Mouse (Mus musculus): ENCODE results near the gene Aldh16a1.

DNA sequence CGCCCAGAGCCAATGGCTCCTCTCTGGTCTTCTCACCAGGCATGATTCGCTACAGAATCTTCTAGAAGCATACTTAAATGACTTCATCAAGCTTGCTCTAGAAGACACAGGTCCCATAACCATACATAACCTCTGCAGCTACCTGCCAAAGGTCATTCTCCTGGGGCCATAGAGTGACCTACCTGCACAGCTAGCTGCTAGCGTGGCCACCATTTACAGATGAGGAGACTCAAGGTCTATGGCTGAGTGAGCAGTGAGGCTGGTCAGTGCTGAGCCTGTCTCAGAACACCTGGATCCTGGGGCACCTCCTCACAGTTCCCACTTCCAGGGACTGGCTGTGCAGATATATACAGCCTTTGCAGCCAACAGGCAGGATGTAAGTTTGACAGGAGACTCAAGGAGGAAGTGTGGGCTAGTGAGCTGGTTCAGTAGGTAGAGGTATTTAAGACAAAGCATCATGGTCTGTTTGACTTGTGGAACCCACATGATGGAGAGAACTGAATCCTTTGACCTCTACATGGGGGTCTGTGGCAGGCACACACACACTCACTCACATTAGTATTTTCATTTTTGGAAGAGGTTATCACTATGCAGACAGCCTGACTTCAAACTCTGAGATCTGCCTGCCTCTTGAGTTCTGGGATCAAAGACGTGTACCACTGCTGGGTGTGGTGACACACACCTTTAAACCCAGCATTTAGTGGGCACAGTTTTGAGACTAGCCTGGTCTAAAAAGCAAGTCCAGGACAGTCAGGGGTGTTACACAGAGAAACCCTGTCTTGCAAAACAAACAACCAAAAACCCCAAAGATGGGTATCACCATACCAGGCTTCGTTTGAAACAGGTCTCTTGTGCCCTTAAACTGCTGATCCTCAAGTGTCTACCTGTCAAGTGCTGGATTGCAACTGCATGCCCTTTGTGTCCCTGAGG is 34.3 kb downstream of the Aldh16a1 start:
- no peak for TF ChIP-seq CTCF (IDR thresholded peaks at IDR 0.05; ENCODE audit: insufficient read depth, low read depth, low read length)
- no peak for TF ChIP-seq POLR2A (IDR thresholded peaks at IDR 0.05; ENCODE audit: insufficient read depth, low read depth, low read length)
